Mouse (Mus musculus) midbrain, postnatal 0 days (tissue): Measurements from ENCODE around the gene Cfap45. TPM values are rescaled to one million over a fixed set of nuclear protein-coding genes. Genes with fewer than 3 reads are reported as not detected.

Source experiments
- ATAC-seq: fragments of 200-750 bp; cut with Nextera tagmentation; 2 replicates; pipeline ENCODE4 v1.8.0; 2017; ENCODE audit warnings: moderate number of reproducible peaks, mild to moderate bottlenecking, moderate TSS enrichment, moderate library complexity; ENCODE audit not compliant: low FRiP score
- DNase-seq: peaks from one replicate; pipeline ENCODE4 v3.0.0-alpha.2; 2015; ENCODE audit warnings: low spot score
- H3K27ac ChIP-seq: fragments of 300-500 bp; sonication (generic); 2 replicates; pipeline ENCODE4 v1.5.1; 2014; ENCODE audit warnings: low read depth, mild to moderate bottlenecking, low read length, mixed read lengths
- H3K27me3 ChIP-seq: fragments of 300-500 bp; sonication (generic); 2 replicates; pipeline ENCODE4 v1.6.1; 2014; ENCODE audit warnings: low read length, control low read depth, mixed read lengths; ENCODE audit not compliant: insufficient read depth
- H3K36me3 ChIP-seq: fragments of 300-500 bp; sonication (generic); 2 replicates; pipeline ENCODE4 v1.6.1; 2014; ENCODE audit warnings: low read length, control low read depth, mixed read lengths; ENCODE audit not compliant: insufficient read depth
- H3K4me1 ChIP-seq: fragments of 300-500 bp; sonication (generic); 2 replicates; pipeline ENCODE4 v1.6.1; 2014; ENCODE audit warnings: mild to moderate bottlenecking, control low read depth, antibody characterized with exemption, low read length, mixed read lengths; ENCODE audit not compliant: insufficient read depth
- H3K4me2 ChIP-seq: fragments of 300-500 bp; sonication (generic); 2 replicates; pipeline ENCODE4 v1.6.1; 2014; ENCODE audit warnings: low read depth, mild to moderate bottlenecking, low read length, mixed read lengths; ENCODE audit not compliant: poor library complexity, severe bottlenecking
- H3K4me3 ChIP-seq: fragments of 300-500 bp; sonication (generic); 2 replicates; pipeline ENCODE4 v1.5.1; 2014; ENCODE audit warnings: low read depth, mild to moderate bottlenecking, low read length, moderate library complexity
- H3K9ac ChIP-seq: fragments of 300-500 bp; sonication (generic); replicated peaks from 2 replicates; pipeline ENCODE4 v1.6.1; 2014; ENCODE audit warnings: mild to moderate bottlenecking, low read length, moderate library complexity, mixed read lengths; ENCODE audit not compliant: poor library complexity, severe bottlenecking
- H3K9me3 ChIP-seq: fragments of 300-500 bp; sonication (generic); 2 replicates; pipeline ENCODE4 v1.6.1; 2016; ENCODE audit warnings: low read length, control low read depth
- CTCF ChIP-seq: IDR thresholded peaks from 2 replicates; pipeline ENCODE4 v1.5.1; 2016; ENCODE audit warnings: antibody characterized with exemption, mild to moderate bottlenecking
- WGBS: fragments of 180-500 bp; shearing (Covaris S2); extraction: QIAGEN DNeasy Blood & Tissue Kit; methylation state at CpG from one replicate; pipeline ENCODE4 v1.1.7; 2014; 5-methylcytosine and 5-hydroxymethylcytosine counted together
- polyA plus RNA-seq: library from polyadenylated mRNA; unstranded; fragments of >200 nt; fragmentation: Nextera tagmentation; extraction: Ambion mirVana; gene quantifications from 2 replicates; pipeline ENCODE4 v1.2.1, GENCODE M21; 2015
- total RNA-seq: library from RNA; depleted of rRNA; stranded (reverse); fragments of >200 nt; gene quantifications from 2 replicates; pipeline ENCODE4 v1.2.3, GENCODE M21; 2014

Cfap45 gene
- total and polyA plus RNA-seq, 2 experiments from 2014 or later = 3.1 to 5.4 TPM

DNA sequence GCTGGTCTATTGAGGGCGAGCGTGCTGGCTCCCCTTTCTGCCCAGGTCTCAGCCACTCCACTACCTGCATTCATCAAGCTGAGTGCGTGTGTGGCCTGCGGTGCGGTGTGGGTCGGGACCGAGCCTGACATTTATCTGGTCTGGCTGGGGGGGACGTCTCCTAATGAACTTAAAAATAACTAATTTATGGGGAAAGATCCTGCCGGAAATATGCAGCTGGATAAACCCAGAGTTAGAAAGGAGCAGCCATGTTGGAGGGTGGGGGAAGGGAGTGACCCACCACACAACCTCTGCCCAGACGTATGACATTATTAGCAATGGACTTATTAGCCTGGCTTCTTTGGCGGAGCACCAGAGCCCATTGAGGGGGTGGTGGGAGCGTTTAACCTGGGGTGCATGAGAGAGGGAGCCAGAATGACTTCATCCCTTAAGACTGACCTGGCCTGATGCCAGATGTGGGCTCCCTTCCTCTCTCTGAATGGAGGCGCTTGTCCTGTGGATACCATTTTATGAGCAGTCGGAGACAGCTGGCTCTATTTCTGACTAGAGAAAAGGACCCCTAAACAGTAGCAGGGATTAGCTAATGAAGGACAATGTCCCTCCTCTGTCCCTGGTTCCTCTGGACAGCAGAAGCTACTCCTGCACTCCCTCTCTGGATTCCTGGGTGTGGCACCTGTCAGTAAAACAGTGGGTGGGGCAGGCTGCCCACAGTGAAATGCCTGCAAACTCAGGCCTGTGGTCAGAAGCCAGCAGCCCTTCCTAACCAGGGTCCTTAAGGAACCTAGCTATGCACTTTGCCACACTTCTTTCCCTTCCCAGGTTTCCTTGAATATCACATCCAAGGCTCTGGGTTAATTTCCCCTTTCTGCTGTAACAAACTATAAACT, 17.2 kb upstream of the Cfap45 start:
- DNase-seq (peak; percentile 56), ATAC-seq (no peak)
- H3K4me2 ChIP-seq = peak overlapping the region; percentile 20; the same call in 1 of the 2 replicates
- no peak overlapping the region for H3K4me3 ChIP-seq
- H3K27me3 ChIP-seq = peaks cover 12% of the 10 kb centered on the region; the same call in 1 of the 2 replicates
- H3K9me3 ChIP-seq = no peaks in the 10 kb centered on the region
- H3K9ac ChIP-seq = no peak overlapping the region
- H3K4me1 ChIP-seq = peaks cover 5% of the 10 kb centered on the region; the same call in 1 of the 2 replicates
- no peak overlapping the region; the same call in 1 of the 2 replicates for H3K27ac ChIP-seq
- no peaks in the 10 kb centered on the region for H3K36me3 ChIP-seq
- 31% methylated on average over 14 of the region's 14 CpGs for whole genome bisulfite sequencing
- no peak for TF ChIP-seq CTCF

DNA sequence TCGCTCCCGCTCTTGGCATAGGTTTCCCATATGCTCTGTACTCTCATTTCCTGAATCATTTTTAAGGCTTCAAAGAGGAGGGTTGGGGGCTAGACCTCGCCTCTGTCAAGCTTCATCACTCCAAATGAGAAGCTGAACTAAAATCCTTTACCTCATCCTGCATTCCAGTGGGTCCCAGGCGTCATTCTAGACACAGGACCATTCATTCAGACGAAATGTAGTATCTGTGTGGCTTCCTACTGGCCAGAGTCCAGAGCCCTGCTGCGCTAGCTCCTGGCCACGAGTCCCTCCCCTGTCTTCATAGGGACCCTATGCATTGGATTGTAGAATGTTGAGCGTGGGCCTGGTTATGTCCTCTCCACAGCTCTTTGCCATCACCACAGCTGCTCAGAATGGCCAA, 15.8 kb upstream of the Cfap45 start:
- no peak for TF ChIP-seq CTCF
- H3K9ac ChIP-seq = no peak overlapping the region
- H3K4me3 ChIP-seq = no peak overlapping the region
- no peaks in the 10 kb centered on the region for H3K36me3 ChIP-seq
- H3K4me1 ChIP-seq = peaks cover 5% of the 10 kb centered on the region; the same call in 1 of the 2 replicates
- H3K27me3 ChIP-seq = peaks cover 7% of the 10 kb centered on the region; the same call in 1 of the 2 replicates
- H3K9me3 ChIP-seq = no peaks in the 10 kb centered on the region
- no peak for DNase-seq
- H3K4me2 ChIP-seq = no peak overlapping the region
- ATAC-seq = no peak
- WGBS = 74% methylated on average over 8 of the region's 8 CpGs
- H3K27ac ChIP-seq = no peak overlapping the region

DNA sequence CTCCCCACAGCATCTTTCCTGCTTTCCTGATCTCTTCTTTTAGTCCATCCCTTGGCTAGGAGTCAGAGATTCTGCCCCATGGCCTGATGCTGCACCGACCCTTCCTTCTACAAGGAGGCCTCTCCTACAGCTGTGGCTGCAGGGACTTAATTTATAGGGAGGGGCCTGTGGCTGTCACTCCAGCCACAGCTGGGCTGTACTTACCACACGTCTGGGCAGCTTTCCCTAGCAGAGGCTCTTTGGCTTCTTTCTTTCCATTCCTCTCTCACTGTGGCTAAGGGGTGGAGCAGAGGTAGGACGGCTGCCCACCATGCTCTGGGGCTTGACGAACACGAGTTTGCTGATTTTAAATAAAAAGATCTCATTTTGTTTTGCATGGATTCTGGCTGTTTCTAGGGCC, 13.6 kb upstream of the Cfap45 start:
- H3K36me3 ChIP-seq = no peaks in the 10 kb centered on the region
- no peaks in the 10 kb centered on the region for H3K4me1 ChIP-seq
- no peak overlapping the region for H3K4me2 ChIP-seq
- H3K9ac ChIP-seq = no peak overlapping the region
- DNase-seq = no peak
- no peak overlapping the region for H3K4me3 ChIP-seq
- no peak overlapping the region for H3K27ac ChIP-seq
- no peaks in the 10 kb centered on the region for H3K27me3 ChIP-seq
- no peak for TF ChIP-seq CTCF
- no peaks in the 10 kb centered on the region for H3K9me3 ChIP-seq
- ATAC-seq = no peak
- WGBS = 58% methylated on average over 5 of the region's 5 CpGs

DNA sequence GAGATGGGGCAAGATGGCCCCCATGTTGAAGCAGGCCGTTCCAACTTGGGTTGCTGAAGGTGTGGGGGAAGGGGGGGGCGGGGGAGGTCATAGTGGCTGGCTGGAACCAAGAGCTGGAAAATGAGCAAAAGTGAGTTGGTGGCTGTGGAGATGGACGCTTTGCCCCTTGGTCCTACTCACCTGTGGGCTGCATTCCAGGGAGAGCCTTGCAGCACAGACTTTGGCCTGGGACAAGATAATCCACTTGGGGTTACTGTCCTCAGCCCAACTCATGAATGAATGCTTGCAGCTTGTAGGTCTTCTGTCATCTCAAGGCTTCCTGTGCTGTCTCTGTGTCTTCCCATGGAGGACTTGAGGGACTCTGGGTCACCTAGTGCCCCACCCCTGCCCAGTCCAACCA, 12.9 kb upstream of the Cfap45 start:
- Histone ChIP-seq H3K27me3 (no peaks in the 10 kb centered on the region), H3K9ac (no peak overlapping the region), H3K9me3 (no peaks in the 10 kb centered on the region), H3K4me1 (no peaks in the 10 kb centered on the region), H3K27ac (no peak overlapping the region), H3K4me3 (no peak overlapping the region), H3K36me3 (no peaks in the 10 kb centered on the region), H3K4me2 (no peak overlapping the region)
- DNase-seq = no peak
- no peak for ATAC-seq
- WGBS = 97% methylated on average over 3 of the region's 3 CpGs
- no peak for TF ChIP-seq CTCF

DNA sequence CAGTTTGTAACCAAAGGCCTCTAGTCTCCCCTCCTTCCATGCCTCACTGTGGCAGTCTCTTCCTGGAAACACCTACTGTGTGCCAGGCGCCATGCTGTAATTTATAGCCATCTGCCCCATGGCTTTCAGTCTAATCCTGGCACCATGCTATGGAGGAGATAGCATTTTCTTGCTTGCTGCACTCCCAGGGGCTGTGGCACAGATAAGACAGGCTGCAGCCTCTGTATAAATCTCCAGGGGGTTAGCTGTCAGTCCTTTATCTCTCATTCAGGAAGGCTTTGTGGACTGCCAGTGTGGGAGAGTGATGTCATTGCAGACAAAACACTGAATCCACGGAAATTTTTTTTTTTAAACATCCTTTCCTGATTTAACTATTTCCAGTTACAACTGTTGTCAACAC, 12.4 kb upstream of the Cfap45 start:
- Histone ChIP-seq H3K4me1 (no peaks in the 10 kb centered on the region), H3K36me3 (no peaks in the 10 kb centered on the region), H3K4me3 (no peak overlapping the region), H3K27me3 (no peaks in the 10 kb centered on the region), H3K9me3 (no peaks in the 10 kb centered on the region), H3K27ac (no peak overlapping the region), H3K9ac (no peak overlapping the region), H3K4me2 (no peak overlapping the region)
- no peak for ATAC-seq
- DNase-seq = no peak
- 39% methylated on average over 2 of the region's 2 CpGs for WGBS
- TF ChIP-seq CTCF = no peak

DNA sequence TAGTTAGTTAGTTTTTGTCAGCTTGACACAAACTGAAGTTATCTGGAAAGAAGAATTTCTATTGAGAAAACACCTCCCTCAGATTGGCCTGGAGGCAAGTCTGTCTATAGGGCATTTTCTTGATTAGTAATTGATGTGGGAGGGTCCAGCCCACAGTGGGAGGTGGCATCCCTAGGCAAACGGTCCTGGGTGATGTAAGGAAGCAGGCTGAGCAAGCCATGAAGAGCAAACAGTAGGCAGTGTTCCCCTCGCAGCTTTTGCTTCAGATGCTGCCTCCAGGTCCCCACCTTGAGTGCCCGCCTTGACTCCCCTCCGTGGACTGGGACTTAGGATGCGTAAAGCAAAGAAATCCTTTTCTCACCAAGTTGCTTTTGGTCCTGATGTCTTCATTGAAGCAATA, 11.4 kb upstream of the Cfap45 start:
- no peak for TF ChIP-seq CTCF
- no peak overlapping the region for H3K4me3 ChIP-seq
- no peak overlapping the region for H3K4me2 ChIP-seq
- no peaks in the 10 kb centered on the region for H3K27me3 ChIP-seq
- 82% methylated on average over 5 of the region's 5 CpGs for WGBS
- no peaks in the 10 kb centered on the region for H3K9me3 ChIP-seq
- no peaks in the 10 kb centered on the region for H3K4me1 ChIP-seq
- no peak overlapping the region for H3K27ac ChIP-seq
- H3K36me3 ChIP-seq = no peaks in the 10 kb centered on the region
- no peak for ATAC-seq
- H3K9ac ChIP-seq = no peak overlapping the region
- DNase-seq = no peak
